Mouse (Mus musculus) gastrocnemius, postnatal 14 days (tissue): Measurements from ENCODE around the gene Slc4a2. TPM values are rescaled to one million over a fixed set of nuclear protein-coding genes. Genes with fewer than 3 reads are reported as not detected.
"Not testable (repeated sequence)": the region's sequence is repeated elsewhere in the genome, so short reads cannot be mapped to it uniquely, and the experiment has no call there.

Experiments used
- DNase-seq: peaks from one replicate; pipeline ENCODE4 v3.0.0; 2021; ENCODE audit warnings: mixed read lengths
- intact Hi-C: fragments of 180-260 bp; cut with DNase I; formaldehyde crosslinking; loops from one replicate; pipeline ENCODE4 v1.15.1; 2025; ENCODE audit warnings: low total_unique reads
- total RNA-seq, 2 experiments: library from RNA; stranded (reverse); gene quantifications; 2 replicates each; pipeline ENCODE4 v1.2.3; 2021

Gene Slc4a2
- total RNA-seq, 2 experiments from 2014 or later: 21.7 to 22.8 TPM

GRCm38 (mm10) chr5:24392724-24393123 is 30.9 kb upstream of the Slc4a2 start:
- intact Hi-C loops: no loop called here
- DNase-seq: no peak

DNA sequence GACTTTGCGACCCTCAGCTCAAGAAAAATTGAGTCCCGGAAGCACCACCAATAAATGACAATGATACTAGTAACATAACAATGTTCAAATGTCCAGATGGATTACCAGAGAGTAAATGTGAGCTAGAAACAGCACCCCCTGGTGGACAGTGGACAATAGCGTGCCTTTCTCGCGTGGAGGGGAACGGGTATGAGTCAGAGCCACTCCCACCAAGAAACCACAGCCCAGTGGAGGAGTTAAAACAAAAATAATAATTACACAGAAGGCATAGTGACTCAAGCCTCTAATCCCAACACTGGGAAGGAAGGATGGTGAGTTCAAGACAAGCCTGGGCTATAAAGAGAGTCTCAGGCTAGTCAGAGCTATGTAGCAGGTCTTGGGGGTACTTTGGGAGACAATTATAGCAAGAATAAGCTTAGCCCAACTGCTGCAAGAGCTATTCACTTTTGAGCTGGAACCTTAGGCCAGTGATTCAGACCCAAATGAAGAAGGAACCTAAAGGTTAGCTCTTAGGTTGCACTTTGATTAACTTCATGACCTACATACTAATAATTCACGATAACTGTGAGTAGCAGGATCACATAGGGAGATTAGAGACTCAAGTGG is 30.1 kb upstream of the Slc4a2 start, which contains the start of gene Abcb8:
Gene Abcb8, plus strand, starts transcription at position 272 of the 606 bp plus-strand sequence.
- DNase-seq: peak; percentile 85

DNA sequence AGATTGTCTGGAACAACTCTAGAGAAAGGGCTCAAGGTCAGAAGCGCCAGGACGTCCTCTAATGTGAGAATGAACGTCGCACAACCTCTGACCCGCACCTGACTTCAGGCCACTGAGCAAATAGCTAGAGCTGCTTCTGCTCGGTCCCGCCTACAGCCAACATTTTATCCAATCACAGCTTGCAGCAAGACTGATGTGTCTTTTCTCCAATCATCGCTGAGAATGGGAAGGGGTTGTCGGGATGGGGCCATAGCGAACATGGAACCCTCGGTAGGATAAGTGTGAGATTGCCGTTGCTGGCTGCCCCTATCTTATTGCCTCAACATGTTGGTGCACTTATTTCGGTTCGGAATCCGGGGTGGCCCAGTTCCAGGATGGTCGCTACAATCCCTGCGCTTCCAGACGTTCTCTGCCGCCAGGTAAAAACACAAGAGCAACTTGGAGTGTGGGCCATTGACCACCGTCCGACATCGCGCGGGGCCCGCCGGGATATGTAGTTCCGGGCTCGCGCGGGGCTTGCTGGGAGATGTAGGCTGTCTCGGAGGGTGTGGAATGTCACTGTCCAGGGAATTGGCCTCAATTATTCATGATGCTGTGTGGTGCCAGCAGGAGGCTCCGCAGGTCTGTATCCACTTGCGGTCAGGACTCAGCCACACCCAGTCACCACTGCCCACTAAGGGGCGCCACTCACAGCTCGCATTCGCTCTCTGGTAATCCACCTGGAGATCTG is 29.3 kb upstream of the Slc4a2 start:
- DNase-seq: peak; percentile 93
- intact Hi-C loops: no loop called here

More for the DNA sequence above, 30.1 kb upstream of the Slc4a2 start, which contains the start of gene Abcb8:
- intact Hi-C loops: no loop called here

DNA sequence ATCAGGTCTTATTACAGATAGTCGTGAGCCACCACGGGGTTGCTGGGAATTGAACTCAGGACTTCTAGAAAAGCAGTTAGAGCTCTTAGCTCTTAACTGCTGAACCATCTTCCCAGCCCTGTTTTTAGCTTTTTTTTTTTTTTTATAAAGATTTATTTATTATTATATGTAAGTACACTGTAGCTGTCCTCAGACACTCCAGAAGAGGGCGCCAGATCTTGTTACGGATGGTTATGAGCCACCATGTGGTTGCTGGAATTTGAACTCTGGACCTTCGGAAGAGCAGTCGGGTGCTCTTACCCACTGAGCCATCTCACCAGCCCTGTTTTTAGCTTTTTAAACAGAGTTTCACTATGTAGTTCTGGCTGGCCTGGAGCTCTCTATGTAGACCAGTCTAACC is 27.4 kb upstream of the Slc4a2 start:
- DNase-seq, intact Hi-C loops: not testable (repeated sequence)

- intact Hi-C loops: no loop called here
- DNase-seq: no peak
Observed at GRCm38 (mm10) chr5:24399686-24400085, 24.0 kb upstream of the Slc4a2 start.

DNA sequence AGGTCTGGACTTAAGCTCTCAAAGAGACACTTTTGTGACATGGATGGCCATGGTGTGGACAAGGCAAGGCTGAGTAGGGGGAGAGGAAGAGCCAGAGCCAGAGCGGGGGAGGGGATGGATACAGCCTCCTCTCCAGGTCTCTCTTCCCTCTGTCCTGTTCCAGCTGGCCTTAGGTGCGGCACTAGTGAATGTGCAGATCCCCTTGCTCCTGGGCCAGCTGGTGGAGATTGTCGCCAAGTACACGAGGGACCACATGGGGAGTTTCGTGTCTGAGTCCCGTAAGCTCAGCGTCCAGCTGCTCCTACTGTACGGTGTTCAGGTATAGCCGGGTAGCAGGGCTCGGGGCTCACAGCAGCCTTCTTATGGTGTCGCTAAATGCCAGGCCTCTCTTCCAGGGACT is 23.3 kb upstream of the Slc4a2 start:
- no peak for DNase-seq
- intact Hi-C loops: no loop called here

DNA sequence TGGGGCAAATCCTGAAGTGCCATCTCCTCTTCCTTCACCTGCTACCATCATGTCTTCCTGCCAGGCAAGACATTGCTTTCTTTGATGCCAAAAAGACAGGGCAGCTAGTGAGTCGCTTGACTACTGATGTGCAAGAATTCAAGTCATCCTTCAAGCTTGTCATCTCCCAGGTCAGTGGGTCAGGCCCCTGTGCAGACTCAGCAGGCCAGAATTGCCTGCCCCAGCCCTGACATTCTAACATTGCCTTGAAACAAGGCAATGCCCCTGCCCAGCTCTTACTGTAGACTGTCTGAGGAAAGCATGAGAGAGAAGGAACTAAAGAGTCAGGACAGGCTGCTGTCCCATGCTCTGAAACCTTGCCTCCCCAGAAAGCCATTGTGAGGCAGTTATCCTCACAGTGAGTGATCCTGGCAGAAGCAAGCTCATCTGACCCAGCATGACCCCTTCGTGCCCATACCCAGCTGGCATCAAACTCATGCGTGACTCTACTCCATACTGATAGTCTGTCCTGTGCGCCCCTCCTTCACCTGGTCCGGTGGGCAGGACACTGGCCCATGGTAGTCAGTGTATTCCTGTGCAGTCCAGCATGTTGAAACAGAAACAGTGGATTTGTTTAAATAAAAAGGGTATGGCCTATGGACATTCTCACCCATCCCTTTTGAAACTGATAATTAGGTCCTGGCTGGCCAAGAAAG is 22.6 kb upstream of the Slc4a2 start:
- intact Hi-C loops: no loop called here

GRCm38 (mm10) chr5:24401969-24402368 is 21.7 kb upstream of the Slc4a2 start:
- intact Hi-C loops: no loop called here
- no peak for DNase-seq

More for the DNA sequence above, 22.6 kb upstream of the Slc4a2 start:
- no peak for DNase-seq

GRCm38 (mm10) chr5:24404594-24405360 is 18.9 kb upstream of the Slc4a2 start:
- intact Hi-C loops: no loop called here
- DNase-seq: no peak

- intact Hi-C loops: no loop called here
- no peak for DNase-seq
Observed at GRCm38 (mm10) chr5:24405389-24405876, 18.2 kb upstream of the Slc4a2 start.

- intact Hi-C loops: no loop called here
- DNase-seq: no peak
Observed at GRCm38 (mm10) chr5:24408651-24409050, 15.0 kb upstream of the Slc4a2 start.

DNA sequence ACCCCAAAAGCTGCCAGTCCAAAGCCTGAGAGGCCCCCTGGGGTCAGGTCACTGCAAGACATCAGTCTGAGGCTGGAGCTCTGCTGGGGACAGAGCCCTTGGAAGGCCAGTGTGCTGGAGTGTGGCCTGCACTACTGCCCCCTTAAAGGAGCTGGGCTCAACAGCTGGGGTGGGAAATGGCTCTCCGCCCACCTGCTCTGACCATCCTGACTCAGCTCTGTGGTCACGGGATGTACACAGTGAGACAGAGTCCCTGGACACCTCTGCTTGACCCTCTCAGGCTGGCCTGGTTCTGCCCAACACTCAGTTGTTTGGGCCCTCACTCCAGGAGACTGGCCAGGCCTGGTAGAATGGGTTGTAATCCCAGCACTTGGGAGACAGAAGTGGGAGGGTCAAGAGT is 14.2 kb upstream of the Slc4a2 start:
- DNase-seq: no peak
- intact Hi-C loops: no loop called here

DNA sequence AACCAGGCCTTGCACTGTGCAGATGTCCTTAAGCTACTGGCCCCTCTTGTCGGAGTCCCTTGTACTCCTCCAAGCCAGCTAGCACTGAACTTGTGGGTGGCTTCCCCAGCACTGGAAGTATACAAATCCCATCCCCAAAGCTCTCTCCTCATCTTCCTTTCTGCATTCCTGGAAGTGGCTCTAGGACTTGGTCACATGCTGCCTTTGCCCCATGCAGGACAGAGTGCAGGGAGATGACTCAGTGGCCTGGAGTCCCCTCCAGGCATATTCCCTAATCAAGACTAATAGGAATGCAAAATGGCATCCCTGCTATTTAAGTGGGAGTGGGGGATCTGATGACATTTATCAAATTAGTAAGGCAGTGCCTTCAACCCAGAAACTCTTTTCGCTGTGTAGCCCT is 11.6 kb upstream of the Slc4a2 start:
- DNase-seq: no peak
- intact Hi-C loops: no loop called here

DNA sequence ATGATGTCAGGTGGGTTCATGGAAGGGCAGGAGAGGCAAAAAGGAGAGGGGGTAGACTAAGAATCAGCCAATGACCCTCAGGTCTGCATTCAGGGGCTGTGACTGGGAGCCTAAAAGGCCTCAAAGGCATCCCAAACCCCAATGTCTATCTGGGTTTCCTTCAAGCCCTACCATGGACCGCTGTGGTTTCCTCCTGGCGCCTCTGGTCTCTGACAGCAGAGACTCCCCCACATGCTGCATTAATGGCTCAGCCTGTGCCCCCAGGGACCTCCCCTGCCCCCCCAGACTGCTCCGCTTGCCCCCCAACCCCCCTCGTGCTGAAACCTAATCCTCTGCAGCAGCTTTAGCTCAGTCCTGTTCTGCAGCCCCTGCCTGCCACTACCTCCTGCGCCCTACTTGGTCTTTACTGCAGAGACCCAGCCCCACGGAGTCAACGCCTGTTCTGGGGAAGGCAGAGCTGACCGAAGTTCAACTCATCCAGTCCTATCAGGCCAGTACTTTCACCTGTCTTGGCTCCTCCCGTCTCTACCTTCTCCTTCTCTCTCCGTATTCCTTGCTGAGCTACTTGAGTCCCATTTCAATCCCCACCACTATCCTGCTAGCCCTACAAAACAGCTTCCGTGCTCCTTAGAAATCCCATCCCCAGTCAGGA is 10.5 kb upstream of the Slc4a2 start, which contains the start of gene Asic3:
Gene Asic3, plus strand, starts transcription at position 351 of the 652 bp plus-strand sequence.
- intact Hi-C loops: no loop called here
- DNase-seq: no peak

- DNase-seq: no peak
- intact Hi-C loops: no loop called here
Observed at GRCm38 (mm10) chr5:24413938-24414337, 9.7 kb upstream of the Slc4a2 start.

DNA sequence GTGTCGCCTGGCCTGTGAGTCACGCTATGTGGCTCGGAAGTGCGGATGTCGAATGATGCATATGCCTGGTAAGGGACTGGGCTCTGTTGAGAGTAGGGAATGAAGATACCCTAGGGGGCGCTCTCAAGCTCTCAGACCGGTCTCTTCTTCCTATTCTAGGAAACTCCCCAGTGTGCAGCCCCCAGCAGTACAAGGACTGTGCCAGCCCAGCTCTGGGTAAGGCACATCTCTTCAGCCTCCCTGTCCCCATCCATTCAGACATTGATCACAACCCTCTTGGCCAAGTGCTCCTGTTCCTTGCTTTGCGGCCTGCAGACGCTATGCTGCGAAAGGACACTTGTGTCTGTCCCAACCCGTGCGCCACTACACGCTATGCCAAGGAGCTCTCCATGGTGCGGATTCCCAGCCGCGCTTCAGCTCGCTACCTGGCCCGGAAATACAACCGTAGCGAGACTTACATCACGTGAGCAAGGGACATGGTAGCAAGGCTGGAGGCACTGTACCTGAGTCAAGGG is 7.4 kb upstream of the Slc4a2 start:
- intact Hi-C loops: loop anchor here (5.0 kb wide), 1 partner anchor 56 kb away; no protein-coding TSS in a partner anchor
- DNase-seq: peak; percentile 58

DNA sequence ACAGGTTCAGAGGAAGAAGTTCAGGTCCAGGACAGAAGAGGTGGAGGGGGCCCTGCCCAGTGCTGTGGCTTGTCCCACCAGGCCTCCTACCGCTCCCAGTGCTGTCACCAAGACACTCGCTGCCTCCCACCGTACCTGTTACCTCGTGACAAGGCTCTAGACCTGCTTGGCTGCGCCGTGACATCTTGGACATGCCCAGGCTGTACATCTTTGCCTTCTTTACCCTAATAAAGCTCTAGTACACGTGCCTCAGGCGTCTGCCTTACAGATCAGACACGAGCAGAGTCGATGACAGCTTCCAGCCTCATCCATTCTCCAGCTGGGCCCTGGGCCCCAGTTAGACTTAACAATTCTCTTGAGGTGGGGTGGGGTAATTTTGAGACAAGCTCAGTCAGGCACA is 6.0 kb upstream of the Slc4a2 start:
- intact Hi-C loops: loop anchor here (5.0 kb wide), 1 partner anchor 55 kb away; no protein-coding TSS in a partner anchor
- no peak for DNase-seq

- intact Hi-C loops: no loop called here
- no peak for DNase-seq
Observed at GRCm38 (mm10) chr5:24420381-24420780, 3.3 kb upstream of the Slc4a2 start.
